Mouse (Mus musculus): ENCODE results near the gene Saxo2.

Gene Saxo2

GRCm38 (mm10) chr7:82648353-82649080 is at the start of gene Saxo2, which contains the start of gene Efl1:
Gene Saxo2 (minus strand): TSS chr7:82648528.
Gene Efl1 (plus strand): TSS chr7:82648614.
- peak; percentile 88 for DNase-seq (ENCODE audit: low spot score)

- no peak for DNase-seq (ENCODE audit: low spot score)
Measured at GRCm38 (mm10) chr7:82697668-82698067, 49.3 kb upstream of the Saxo2 start.

- DNase-seq (ENCODE audit: low spot score) = no peak
Measured at GRCm38 (mm10) chr7:82691021-82691738, 42.9 kb upstream of the Saxo2 start.

- DNase-seq (ENCODE audit: low spot score) = no peak
Measured at GRCm38 (mm10) chr7:82688736-82689135, 40.4 kb upstream of the Saxo2 start.

GRCm38 (mm10) chr7:82679901-82680300 is 31.6 kb upstream of the Saxo2 start:
- DNase-seq (ENCODE audit: low spot score) = no peak

- DNase-seq (ENCODE audit: low spot score) = no peak
Measured at GRCm38 (mm10) chr7:82676834-82677233, 28.5 kb upstream of the Saxo2 start.

- DNase-seq (ENCODE audit: low spot score) = no peak
Measured at GRCm38 (mm10) chr7:82676001-82676400, 27.7 kb upstream of the Saxo2 start.

GRCm38 (mm10) chr7:82664604-82665003 is 16.3 kb upstream of the Saxo2 start:
- no peak for DNase-seq (ENCODE audit: low spot score)

GRCm38 (mm10) chr7:82649081-82649445 is 735 bp upstream of the Saxo2 start:
- no peak for DNase-seq (ENCODE audit: low spot score)

- DNase-seq (ENCODE audit: low spot score) = no peak
Measured at GRCm38 (mm10) chr7:82647909-82648308, 419 bp downstream of the Saxo2 start.

GRCm38 (mm10) chr7:82647183-82647582 is 1.1 kb downstream of the Saxo2 start:
- DNase-seq (ENCODE audit: low spot score) = no peak

- DNase-seq (ENCODE audit: low spot score) = no peak
Measured at GRCm38 (mm10) chr7:82625342-82625741, 23.0 kb downstream of the Saxo2 start.

GRCm38 (mm10) chr7:82609629-82610028 is 38.7 kb downstream of the Saxo2 start:
- DNase-seq (ENCODE audit: low spot score) = no peak

GRCm38 (mm10) chr7:82605425-82605824 is 42.9 kb downstream of the Saxo2 start:
- no peak for DNase-seq (ENCODE audit: low spot score)

GRCm38 (mm10) chr7:82602008-82602407 is 46.3 kb downstream of the Saxo2 start:
- DNase-seq (ENCODE audit: low spot score) = no peak

GRCm38 (mm10) chr7:82590931-82591330 is 57.4 kb downstream of the Saxo2 start:
- DNase-seq (ENCODE audit: low spot score) = no peak

Data from spleen, adult 12 weeks (tissue).